8 mouse cellular contexts compared by ENCODE assay signal in the genomic region with DNA sequence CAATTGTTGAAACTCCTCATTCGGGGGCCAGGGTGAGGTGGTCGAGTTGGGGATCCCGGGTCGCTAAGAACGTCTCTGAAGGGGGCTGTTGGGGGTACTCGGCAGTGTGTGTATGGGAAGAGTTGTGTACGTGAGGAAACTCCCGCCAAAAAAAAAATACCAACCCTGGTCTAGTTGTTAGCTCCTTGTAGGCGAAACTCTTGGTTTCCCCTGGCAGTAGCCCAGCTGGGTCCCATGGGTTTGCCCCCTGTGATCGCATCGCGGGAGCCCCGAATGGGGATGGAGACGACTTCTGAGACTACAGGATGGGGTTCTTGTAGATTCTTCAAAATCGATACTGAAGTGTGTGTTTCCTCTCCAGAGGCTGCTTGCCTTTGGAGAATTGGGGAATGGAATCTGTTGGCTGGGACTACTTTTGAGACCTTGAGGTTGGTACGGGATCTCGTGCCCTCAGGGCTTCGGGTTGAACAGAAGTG. TPM values are rescaled to one million over a fixed set of nuclear protein-coding genes. Genes with fewer than 3 reads are reported as not detected.
A peak's percentile ranks its signal among the peaks of the same experiment; 100 is the strongest.
DNase-seq lines count a peak whose midpoint lies in the region; ATAC-seq lines count a peak whose summit lies in the region.

No protein-coding gene starts in this region.

- peak; percentile 43 for DNase-seq in adrenal gland, adult 8-10 months
- DNase-seq in adrenal gland, postnatal 4 days (ENCODE audit: low spot score in 2 of 2): no peak
- DNase-seq in lung, postnatal 10 days: no peak
- DNase-seq in adrenal gland, adult 2 months: no peak
- DNase-seq in left cerebral cortex, postnatal 36 days (ENCODE audit: low spot score in 2 of 2): no peak

- H3K4me1 ChIP-seq in lung, embryonic 16.5 days (replicated peaks; ENCODE audit: control insufficient read depth, insufficient read depth, low read length): peaks cover 21% of the 10 kb centered on the region
- peaks cover 26% of the 10 kb centered on the region for H3K4me1 ChIP-seq in forebrain, embryonic 16.5 days (replicated peaks; ENCODE audit: control insufficient read depth, insufficient read depth, low read length)

- H3K36me3 ChIP-seq in lung, embryonic 16.5 days (ENCODE audit: control insufficient read depth, insufficient read depth, low read length): peaks cover 15% of the 10 kb centered on the region
- H3K36me3 ChIP-seq in forebrain, embryonic 16.5 days (ENCODE audit: control insufficient read depth, insufficient read depth): peaks cover 9% of the 10 kb centered on the region
- H3K36me3 ChIP-seq in macrophage (ENCODE audit: inconsistent target): peaks cover 13% of the 10 kb centered on the region

- H3K27me3 ChIP-seq in lung, embryonic 16.5 days (ENCODE audit: control insufficient read depth, insufficient read depth, low read depth, low read length): no peaks in the 10 kb centered on the region
- no peaks in the 10 kb centered on the region for H3K27me3 ChIP-seq in forebrain, embryonic 16.5 days (replicated peaks; ENCODE audit: control insufficient read depth, insufficient read depth, low read length)

- intact Hi-C loops in left cerebral cortex, postnatal 36 days (cut with DNase I): loop anchor here (5.0 kb wide), 1 partner anchor 40 kb away; no protein-coding TSS in a partner anchor

- H3K4me2 ChIP-seq in lung, embryonic 16.5 days (ENCODE audit: low read depth, low read length): peak overlapping the region; percentile 84
- H3K4me2 ChIP-seq in forebrain, embryonic 16.5 days (ENCODE audit: low read length): peak overlapping the region; percentile 91

- peak overlapping the region; percentile 76 for H3K9ac ChIP-seq in lung, embryonic 16.5 days (ENCODE audit: low read length)
- peak overlapping the region; percentile 70 for H3K9ac ChIP-seq in forebrain, embryonic 16.5 days (replicated peaks; ENCODE audit: low read depth, low read length)

- peak overlapping the region; percentile 75 for H3K4me3 ChIP-seq in lung, embryonic 16.5 days (ENCODE audit: low read length)
- H3K4me3 ChIP-seq in forebrain, embryonic 16.5 days (replicated peaks; ENCODE audit: low read length): peak overlapping the region; percentile 72
- H3K4me3 ChIP-seq in macrophage (ENCODE audit: inconsistent target): peak overlapping the region; percentile 72

- peak overlapping the region; percentile 18; the same call in 1 of the 2 replicates for H3K27ac ChIP-seq in lung, embryonic 16.5 days (ENCODE audit: low read length)
- H3K27ac ChIP-seq in forebrain, embryonic 16.5 days (ENCODE audit: low read length): peak overlapping the region; percentile 65
- H3K27ac ChIP-seq in macrophage: peak overlapping the region; percentile 29; the same call in 1 of the 2 replicates

- H3K79me2 ChIP-seq in macrophage (ENCODE audit: inconsistent target): peaks cover 34% of the 10 kb centered on the region; the same call in 1 of the 2 replicates

- no peaks in the 10 kb centered on the region for H3K9me3 ChIP-seq in lung, embryonic 16.5 days (ENCODE audit: control insufficient read depth, low read length)
- H3K9me3 ChIP-seq in forebrain, embryonic 16.5 days (ENCODE audit: control insufficient read depth, low read length): no peaks in the 10 kb centered on the region

- ATAC-seq in lung, embryonic 16.5 days (ENCODE audit: low read depth): no peak
- no peak; the same call in 1 of the 2 replicates for ATAC-seq in forebrain, embryonic 16.5 days

- under 1% methylated on average over 18 of the region's 18 CpGs for WGBS in lung, embryonic 16.5 days
- WGBS in forebrain, embryonic 16.5 days: 2% methylated on average over 18 of the region's 18 CpGs
- WGBS in macrophage (ENCODE audit: missing documents): 3% methylated on average over 18 of the region's 18 CpGs

RNA-seq across cellular contexts. Expression of gene Brpf3, which starts 1.2 kb away (rescaled TPM):
- 10 to 100 TPM; 75.6 to 83.4 (median 77.1) TPM for total RNA-seq in adrenal gland, adult 8-10 months (2022)
- total RNA-seq in adrenal gland, postnatal 4 days (2021): 10 to 100 TPM; 81.7 to 89.0 TPM
- polyA plus RNA-seq in lung, embryonic 16.5 days (2015; fragmentation: Nextera tagmentation; extraction: Ambion mirVana): 9.5 and 10.6 TPM in 2 replicates
- 7.1 and 8.5 TPM in 2 replicates for polyA plus RNA-seq in forebrain, embryonic 16.5 days (2015; fragmentation: Nextera tagmentation; extraction: Ambion mirVana)
- 100 to 1,000 TPM in 4 of 26 experiments, 10 to 100 TPM in 22; 60.7 to 254 (median 77.8) TPM for total RNA-seq in macrophage (2018; cell fraction: chromatin; rRNA removed)
- total RNA-seq in macrophage (2018; cell fraction: cytosol; rRNA removed): 10 to 100 TPM; 10.3 to 17.3 (median 13.7) TPM
- 10 to 100 TPM; 25.9 to 94.0 (median 41.7) TPM for total RNA-seq in macrophage (2018; cell fraction: nucleus; rRNA removed)
- 11.9 to 24.5 TPM (median 12.0 TPM) in 3 replicates for polyA plus RNA-seq in macrophage (2018)
- total RNA-seq in adrenal gland, adult 2 months (2021): 100 to 1,000 TPM in 1 of 2 experiments, 10 to 100 TPM in 1; 65.1 to 134 TPM
- polyA plus RNA-seq in adrenal gland, adult 2 months (2012; rRNA removed): 60.3 and 70.1 TPM in 2 replicates
- 10 to 100 TPM; 44.2 to 54.7 TPM for total RNA-seq in left cerebral cortex, postnatal 36 days (2021)

RNA-seq across cellular contexts. Expression of gene Mapk13, which starts 32.9 kb away (rescaled TPM):
- total RNA-seq in adrenal gland, adult 8-10 months (2022): 100 to 1,000 TPM; 128 to 457 (median 281) TPM
- 10 to 100 TPM; 72.1 to 75.4 TPM for total RNA-seq in adrenal gland, postnatal 4 days (2021)
- 78.6 and 80.0 TPM in 2 replicates for polyA plus RNA-seq in lung, embryonic 16.5 days (2015; fragmentation: Nextera tagmentation; extraction: Ambion mirVana)
- polyA plus RNA-seq in forebrain, embryonic 16.5 days (2015; fragmentation: Nextera tagmentation; extraction: Ambion mirVana): 0.47 and 1.1 TPM in 2 replicates
- 1 to 10 TPM in 2 of 26 experiments, under 1 TPM in 3, not detected in 21; 0.25 to 2.8 (median 0.83) TPM for total RNA-seq in macrophage (2018; cell fraction: chromatin; rRNA removed)
- total RNA-seq in macrophage (2018; cell fraction: cytosol; rRNA removed): under 1 TPM in 11 of 26 experiments, not detected in 15; 0.05 to 0.33 (median 0.18) TPM
- total RNA-seq in macrophage (2018; cell fraction: nucleus; rRNA removed): under 1 TPM in 2 of 26 experiments, not detected in 24; 0.42 to 0.84 TPM
- polyA plus RNA-seq in macrophage (2018): 0.19 TPM in 1 of 3 replicates, not detected in the others
- total RNA-seq in adrenal gland, adult 2 months (2021): 100 to 1,000 TPM in 1 of 2 experiments, 10 to 100 TPM in 1; 97.4 to 350 TPM
- polyA plus RNA-seq in adrenal gland, adult 2 months (2012; rRNA removed): 193 and 279 TPM in 2 replicates
- total RNA-seq in left cerebral cortex, postnatal 36 days (2021): 1 to 10 TPM; 1.1 to 1.5 TPM

RNA-seq across cellular contexts. Expression of gene Pnpla1, which starts 56.2 kb away (rescaled TPM):
- total RNA-seq in adrenal gland, adult 8-10 months (2022): under 1 TPM in 2 of 4 experiments, not detected in 2; 0.12 to 0.18 TPM
- under 1 TPM; 0.06 to 0.11 TPM for total RNA-seq in adrenal gland, postnatal 4 days (2021)
- polyA plus RNA-seq in lung, embryonic 16.5 days (2015; fragmentation: Nextera tagmentation; extraction: Ambion mirVana): not detected in 2 replicates
- polyA plus RNA-seq in forebrain, embryonic 16.5 days (2015; fragmentation: Nextera tagmentation; extraction: Ambion mirVana): not detected in 2 replicates
- not detected for total RNA-seq in macrophage (2018; cell fraction: chromatin; rRNA removed)
- total RNA-seq in macrophage (2018; cell fraction: cytosol; rRNA removed): not detected
- total RNA-seq in macrophage (2018; cell fraction: nucleus; rRNA removed): not detected
- polyA plus RNA-seq in macrophage (2018): not detected in 3 replicates
- under 1 TPM in 1 of 2 experiments, not detected in 1; 0.52 TPM for total RNA-seq in adrenal gland, adult 2 months (2021)
- 0.04 and 0.09 TPM in 2 replicates for polyA plus RNA-seq in adrenal gland, adult 2 months (2012; rRNA removed)
- 1 to 10 TPM in 1 of 2 experiments, under 1 TPM in 1; 0.66 to 1.4 TPM for total RNA-seq in left cerebral cortex, postnatal 36 days (2021)

Comparison
In these comparisons a context has a peak if more than half of its experiments do, and no peak if none do; other contexts are left out.
1. RNA of gene Mapk13, which starts 32.9 kb away (total RNA-seq): 128 to 457 TPM in adrenal gland, adult 8-10 months, 97.4 to 350 TPM in adrenal gland, adult 2 months and 72.1 to 75.4 TPM in adrenal gland, postnatal 4 days; 1.1 to 1.5 TPM in left cerebral cortex, postnatal 36 days; every median in the first group is over 10 times any median in the second.
2. Peak in every context shown above with its lines, with median percentiles within 50 percentile points of each other: H3K27ac ChIP-seq and H3K4me3 ChIP-seq.